Mouse (Mus musculus): ENCODE measurements around the gene Cpxm2.

GRCm38 (mm10) chr7:132171716-132172115, 17.2 kb upstream of the Cpxm2 start:
- TF ChIP-seq EP300 (IDR thresholded peaks at IDR 0.05; ENCODE audit: insufficient read depth, low read depth, low read length) (no peak), CTCF (IDR thresholded peaks at IDR 0.05; ENCODE audit: low read depth, low read length) (no peak)

All from ES-Bruce4 (cell line).